Comparison of ENCODE assay signal across 25 mouse cellular contexts in the genomic region with DNA sequence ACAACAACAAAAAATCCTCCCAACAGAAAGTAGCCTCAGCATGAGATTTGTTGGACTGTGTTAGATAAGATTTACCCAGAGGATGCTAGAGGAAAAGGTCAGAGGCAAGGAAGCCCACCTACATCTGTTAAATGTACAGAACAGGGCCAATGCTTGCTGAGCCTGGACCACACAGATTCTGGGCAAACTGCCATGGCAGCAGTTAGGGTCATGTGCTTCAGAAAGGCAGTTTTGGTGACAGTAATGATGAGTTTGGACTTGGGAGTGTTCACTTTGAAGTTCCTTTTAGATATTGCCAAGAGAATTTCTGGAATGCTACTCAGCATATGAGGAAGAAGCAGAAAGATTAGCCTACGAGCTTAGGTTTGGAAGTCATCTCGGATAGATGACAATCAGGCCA.
DNase-seq lines count a peak whose midpoint lies in the region; ATAC-seq and TF ChIP-seq lines count a peak whose summit lies in the region.
"Had no signal": no experiment of that assay in that cellular context is flagged by ENCODE, and none has a peak within 500 bp of the region (broad histone marks: within the 10 kb centered on the region; RNA-seq: fewer than 3 reads in every experiment).

No protein-coding gene starts in this region.

- TF ChIP-seq CTCF in kidney, postnatal 0 days (IDR thresholded peaks at IDR 0.05; ENCODE audit: low read depth), result no peak

- peak; percentile 40 for DNase-seq in kidney, postnatal 0 days (ENCODE audit: low spot score)
- no peak for DNase-seq in kidney, adult 11 months
- no peak for DNase-seq in lung, postnatal 36 days
- peak; percentile 31 for DNase-seq in cerebellum, adult 8-10 months
- DNase-seq in layer of hippocampus, postnatal 25 days (ENCODE audit: extremely low spot score in 1 of 2, low spot score in 1 of 2), result no peak
- no peak for DNase-seq in adipocyte (ENCODE audit: low spot score)
- DNase-seq: B cell, adult 2 months; gastrocnemius, postnatal 10 days; heart, adult 11 months; heart, postnatal 36 days; kidney, adult 18-20 months; right cerebral cortex, postnatal 14 days; spleen, adult 18-20 months; thymus, postnatal 36 days had no signal

- H3K4me1 ChIP-seq in kidney, postnatal 0 days (replicated peaks; ENCODE audit: insufficient read depth, low read length), result no peaks in the 10 kb centered on the region
- no peaks in the 10 kb centered on the region; the same call in 1 of the 2 replicates for H3K4me1 ChIP-seq in lung, embryonic 16.5 days (replicated peaks; ENCODE audit: control insufficient read depth, insufficient read depth, low read length)
- H3K4me1 ChIP-seq: embryonic facial prominence, embryonic 12.5 days; heart, embryonic 13.5 days; megakaryocyte, embryonic 14.5 days; midbrain, embryonic 15.5 days; neural tube, embryonic 15.5 days had no signal

- H3K27ac ChIP-seq in kidney, postnatal 0 days, result no peak overlapping the region
- H3K27ac ChIP-seq in lung, embryonic 16.5 days (ENCODE audit: low read length), result no peak overlapping the region
- H3K27ac ChIP-seq: embryonic facial prominence, embryonic 12.5 days; heart, embryonic 13.5 days; midbrain, embryonic 15.5 days; neural tube, embryonic 15.5 days had no signal

- 66% methylated on average over 2 of the region's 2 CpGs for WGBS in kidney, postnatal 0 days
- WGBS in lung, embryonic 16.5 days, result 40% methylated on average over 2 of the region's 2 CpGs

- H3K4me3 ChIP-seq in kidney, postnatal 0 days (replicated peaks; ENCODE audit: low read depth, low read length), result no peak overlapping the region
- no peak overlapping the region for H3K4me3 ChIP-seq in lung, embryonic 16.5 days (ENCODE audit: low read length)
- H3K4me3 ChIP-seq: embryonic facial prominence, embryonic 12.5 days; erythroblast, embryonic 14.5 days; heart, embryonic 13.5 days; megakaryocyte, embryonic 14.5 days; midbrain, embryonic 15.5 days; neural tube, embryonic 15.5 days had no signal

- no peak for ATAC-seq in kidney, postnatal 0 days (replicated peaks; ENCODE audit: low FRiP score, low read depth)
- ATAC-seq in lung, embryonic 16.5 days (ENCODE audit: low read depth), result peak; percentile 73
- ATAC-seq: forebrain, embryonic 14.5 days; hindbrain, embryonic 16.5 days; lung, postnatal 0 days; midbrain, embryonic 15.5 days had no signal

- H3K9me3 ChIP-seq in kidney, postnatal 0 days (replicated peaks; ENCODE audit: low read length), result no peaks in the 10 kb centered on the region
- no peaks in the 10 kb centered on the region for H3K9me3 ChIP-seq in lung, embryonic 16.5 days (ENCODE audit: control insufficient read depth, low read length)
- H3K9me3 ChIP-seq: embryonic facial prominence, embryonic 12.5 days; heart, embryonic 13.5 days; megakaryocyte, embryonic 14.5 days; midbrain, embryonic 15.5 days; neural tube, embryonic 15.5 days had no signal

- no peaks in the 10 kb centered on the region for H3K36me3 ChIP-seq in kidney, postnatal 0 days (ENCODE audit: insufficient read depth, low read length)
- no peaks in the 10 kb centered on the region for H3K36me3 ChIP-seq in lung, embryonic 16.5 days (ENCODE audit: control insufficient read depth, insufficient read depth, low read length)
- H3K36me3 ChIP-seq: embryonic facial prominence, embryonic 12.5 days; heart, embryonic 13.5 days; midbrain, embryonic 15.5 days; neural tube, embryonic 15.5 days had no signal

- no peaks in the 10 kb centered on the region for H3K27me3 ChIP-seq in kidney, postnatal 0 days (ENCODE audit: insufficient read depth, low read length)
- no peaks in the 10 kb centered on the region for H3K27me3 ChIP-seq in lung, embryonic 16.5 days (ENCODE audit: control insufficient read depth, insufficient read depth, low read depth, low read length)
- H3K27me3 ChIP-seq: embryonic facial prominence, embryonic 12.5 days; megakaryocyte, embryonic 14.5 days; midbrain, embryonic 15.5 days; neural tube, embryonic 15.5 days had no signal

- no peak overlapping the region for H3K9ac ChIP-seq in kidney, postnatal 0 days (ENCODE audit: low read depth, low read length)
- H3K9ac ChIP-seq in lung, embryonic 16.5 days (ENCODE audit: low read length), result no peak overlapping the region
- H3K9ac ChIP-seq: embryonic facial prominence, embryonic 12.5 days; heart, embryonic 13.5 days; midbrain, embryonic 15.5 days; neural tube, embryonic 15.5 days had no signal

- no peak overlapping the region for H3K4me2 ChIP-seq in kidney, postnatal 0 days (ENCODE audit: low read length)
- no peak overlapping the region for H3K4me2 ChIP-seq in lung, embryonic 16.5 days (ENCODE audit: low read depth, low read length)
- H3K4me2 ChIP-seq: embryonic facial prominence, embryonic 12.5 days; heart, embryonic 13.5 days; liver, embryonic 11.5 days; midbrain, embryonic 15.5 days; neural tube, embryonic 15.5 days had no signal

Comparison
In these comparisons a context has a peak if more than half of its experiments do, and no peak if none do; other contexts are left out.
1. DNase-seq: peak in kidney, postnatal 0 days (single experiment) and cerebellum, adult 8-10 months (single experiment); none in kidney, adult 11 months (single experiment), lung, postnatal 36 days (single experiment), layer of hippocampus, postnatal 25 days (0 of 2) and adipocyte (single experiment).